Mouse (Mus musculus): ENCODE measurements around the gene Cysltr2. TPM values are rescaled to one million over a fixed set of nuclear protein-coding genes. Genes with fewer than 3 reads are reported as not detected.

Cysltr2 gene
- polyA plus RNA-seq, 1 experiment, result not detected

- H3K4me3 ChIP-seq, result no peak overlapping the region
- H3K27me3 ChIP-seq (ENCODE audit: control insufficient read depth, insufficient read depth, insufficient read length), result no peaks in the 10 kb centered on the region
- TF ChIP-seq MYOG (IDR thresholded peaks at IDR 0.05; ENCODE audit: control insufficient read depth in 1 of 3, insufficient read depth in 1 of 3, insufficient read length in 2 of 3, low read depth in 2 of 3) (peak in 2 of 3 experiments; percentile 14 to 73), POLR2AphosphoS2 (IDR thresholded peaks at IDR 0.05; ENCODE audit: insufficient read length, low read depth) (no peak), CEBPB (IDR thresholded peaks at IDR 0.05; ENCODE audit: insufficient read depth, poor library complexity, severe bottlenecking) (peak; percentile 1; the same call in 1 of the 2 replicates), SRF (IDR thresholded peaks at IDR 0.05; ENCODE audit: control insufficient read depth, insufficient read length, low read depth) (no peak), MYOD1 (IDR thresholded peaks at IDR 0.05; ENCODE audit: control insufficient read depth in 1 of 3, insufficient read length in 2 of 3, low read depth in 2 of 3) (peak in 2 of 3 experiments; percentile 76 to 80), REST (IDR thresholded peaks at IDR 0.05; ENCODE audit: insufficient read depth, insufficient read length) (no peak), POLR2A (IDR thresholded peaks at IDR 0.05; ENCODE audit: insufficient read length, low read depth) (no peak), E2F4 (IDR thresholded peaks at IDR 0.05; ENCODE audit: insufficient read depth) (no peak), USF1 (IDR thresholded peaks at IDR 0.05; ENCODE audit: low read depth) (no peak), MAX (IDR thresholded peaks at IDR 0.05; ENCODE audit: low read depth) (no peak), TCF3 (IDR thresholded peaks at IDR 0.05; ENCODE audit: insufficient read length, low read depth) (no peak), TCF12 (IDR thresholded peaks at IDR 0.05; ENCODE audit: insufficient read depth, poor library complexity, severe bottlenecking) (peak; percentile 63)
- no peak overlapping the region for H3ac ChIP-seq (ENCODE audit: control insufficient read depth, insufficient read length)
- H3K4me2 ChIP-seq (ENCODE audit: low read depth), result peak overlapping the region; percentile 60
- no peaks in the 10 kb centered on the region for H3K79me2 ChIP-seq (ENCODE audit: control insufficient read depth, insufficient read depth)
- no peaks in the 10 kb centered on the region for H3K36me3 ChIP-seq (ENCODE audit: control insufficient read depth, insufficient read depth)
These were observed 35.0 kb downstream of the Cysltr2 start for GRCm38 (mm10) chr14:73013723-73014544.

GRCm38 (mm10) chr14:73001814-73002213, 47.1 kb downstream of the Cysltr2 start:
- Histone ChIP-seq H3K27me3 (ENCODE audit: control insufficient read depth, insufficient read depth, insufficient read length) (no peaks in the 10 kb centered on the region), H3K79me2 (ENCODE audit: control insufficient read depth, insufficient read depth) (no peaks in the 10 kb centered on the region), H3K4me3 (no peak overlapping the region), H3K36me3 (ENCODE audit: control insufficient read depth, insufficient read depth) (no peaks in the 10 kb centered on the region), H3K4me2 (ENCODE audit: low read depth) (no peak overlapping the region), H3ac (ENCODE audit: control insufficient read depth, insufficient read length) (no peak overlapping the region)
- TF ChIP-seq CEBPB (IDR thresholded peaks at IDR 0.05; ENCODE audit: insufficient read depth, poor library complexity, severe bottlenecking) (no peak), MYOD1 (IDR thresholded peaks at IDR 0.05; ENCODE audit: control insufficient read depth in 1 of 3, insufficient read length in 2 of 3, low read depth in 2 of 3) (no peak), MAX (IDR thresholded peaks at IDR 0.05; ENCODE audit: low read depth) (no peak), POLR2AphosphoS2 (IDR thresholded peaks at IDR 0.05; ENCODE audit: insufficient read length, low read depth) (no peak), MYOG (IDR thresholded peaks at IDR 0.05; ENCODE audit: control insufficient read depth in 1 of 3, insufficient read depth in 1 of 3, insufficient read length in 2 of 3, low read depth in 2 of 3) (no peak), E2F4 (IDR thresholded peaks at IDR 0.05; ENCODE audit: insufficient read depth) (no peak), TCF12 (IDR thresholded peaks at IDR 0.05; ENCODE audit: insufficient read depth, poor library complexity, severe bottlenecking) (no peak), USF1 (IDR thresholded peaks at IDR 0.05; ENCODE audit: low read depth) (no peak), TCF3 (IDR thresholded peaks at IDR 0.05; ENCODE audit: insufficient read length, low read depth) (no peak), POLR2A (IDR thresholded peaks at IDR 0.05; ENCODE audit: insufficient read length, low read depth) (no peak), SRF (IDR thresholded peaks at IDR 0.05; ENCODE audit: control insufficient read depth, insufficient read length, low read depth) (no peak), REST (IDR thresholded peaks at IDR 0.05; ENCODE audit: insufficient read depth, insufficient read length) (no peak)

GRCm38 (mm10) chr14:73000325-73000724, 48.6 kb downstream of the Cysltr2 start:
- H3K4me2 ChIP-seq (ENCODE audit: low read depth), result peak overlapping the region; percentile 74
- no peak overlapping the region for H3K4me3 ChIP-seq
- H3K36me3 ChIP-seq (ENCODE audit: control insufficient read depth, insufficient read depth), result no peaks in the 10 kb centered on the region
- H3K79me2 ChIP-seq (ENCODE audit: control insufficient read depth, insufficient read depth), result no peaks in the 10 kb centered on the region
- no peak overlapping the region for H3ac ChIP-seq (ENCODE audit: control insufficient read depth, insufficient read length)
- no peak for TF ChIP-seq MYOD1 (IDR thresholded peaks at IDR 0.05; ENCODE audit: control insufficient read depth in 1 of 3, insufficient read length in 2 of 3, low read depth in 2 of 3)
- no peak for TF ChIP-seq TCF12 (IDR thresholded peaks at IDR 0.05; ENCODE audit: insufficient read depth, poor library complexity, severe bottlenecking)
- TF ChIP-seq SRF (IDR thresholded peaks at IDR 0.05; ENCODE audit: control insufficient read depth, insufficient read length, low read depth), result no peak
- no peak for TF ChIP-seq TCF3 (IDR thresholded peaks at IDR 0.05; ENCODE audit: insufficient read length, low read depth)
- TF ChIP-seq MAX (IDR thresholded peaks at IDR 0.05; ENCODE audit: low read depth), result no peak
- no peak for TF ChIP-seq POLR2AphosphoS2 (IDR thresholded peaks at IDR 0.05; ENCODE audit: insufficient read length, low read depth)
- H3K27me3 ChIP-seq (ENCODE audit: control insufficient read depth, insufficient read depth, insufficient read length), result no peaks in the 10 kb centered on the region

GRCm38 (mm10) chr14:72998111-72998510, 50.8 kb downstream of the Cysltr2 start:
- Histone ChIP-seq H3K4me3 (no peak overlapping the region), H3K27me3 (ENCODE audit: control insufficient read depth, insufficient read depth, insufficient read length) (no peaks in the 10 kb centered on the region), H3K4me2 (ENCODE audit: low read depth) (no peak overlapping the region), H3K36me3 (ENCODE audit: control insufficient read depth, insufficient read depth) (no peaks in the 10 kb centered on the region), H3K79me2 (ENCODE audit: control insufficient read depth, insufficient read depth) (no peaks in the 10 kb centered on the region), H3ac (ENCODE audit: control insufficient read depth, insufficient read length) (no peak overlapping the region)
- no peak for TF ChIP-seq CEBPB (IDR thresholded peaks at IDR 0.05; ENCODE audit: insufficient read depth, poor library complexity, severe bottlenecking)
- no peak for TF ChIP-seq E2F4 (IDR thresholded peaks at IDR 0.05; ENCODE audit: insufficient read depth)
- TF ChIP-seq USF1 (IDR thresholded peaks at IDR 0.05; ENCODE audit: low read depth), result no peak
- no peak for TF ChIP-seq POLR2AphosphoS2 (IDR thresholded peaks at IDR 0.05; ENCODE audit: insufficient read length, low read depth)
- no peak for TF ChIP-seq MAX (IDR thresholded peaks at IDR 0.05; ENCODE audit: low read depth)
- TF ChIP-seq POLR2A (IDR thresholded peaks at IDR 0.05; ENCODE audit: insufficient read length, low read depth), result no peak
- TF ChIP-seq TCF3 (IDR thresholded peaks at IDR 0.05; ENCODE audit: insufficient read length, low read depth), result no peak
- no peak for TF ChIP-seq SRF (IDR thresholded peaks at IDR 0.05; ENCODE audit: control insufficient read depth, insufficient read length, low read depth)
- TF ChIP-seq MYOD1 (IDR thresholded peaks at IDR 0.05; ENCODE audit: control insufficient read depth in 1 of 3, insufficient read length in 2 of 3, low read depth in 2 of 3), result no peak
- no peak for TF ChIP-seq REST (IDR thresholded peaks at IDR 0.05; ENCODE audit: insufficient read depth, insufficient read length)

All from myocyte (in vitro differentiated cells).